ENCODE assay signal across 14 mouse cellular contexts in genomic region chr15:8896856-8897255, GRCm38 (mm10).
"Had no signal": no experiment of that assay in that cellular context is flagged by ENCODE, and none has a peak within 500 bp of the region (broad histone marks: within the 10 kb centered on the region; RNA-seq: fewer than 3 reads in every experiment).

No protein-coding gene starts in this region.

- H3K4me3 ChIP-seq: limb, embryonic 10.5 days; liver, embryonic 13.5 days; megakaryocyte, embryonic 14.5 days; neural tube, embryonic 13.5 days had no signal

- H3K9me3 ChIP-seq: limb, embryonic 10.5 days; liver, embryonic 13.5 days; neural tube, embryonic 13.5 days had no signal

- H3K4me1 ChIP-seq: limb, embryonic 10.5 days; neural tube, embryonic 13.5 days had no signal

- H3K4me2 ChIP-seq: midbrain, embryonic 11.5 days; neural tube, embryonic 13.5 days had no signal

- H3K27me3 ChIP-seq: liver, embryonic 13.5 days; megakaryocyte, embryonic 14.5 days; neural tube, embryonic 13.5 days had no signal

- H3K36me3 ChIP-seq: limb, embryonic 10.5 days; liver, embryonic 13.5 days; neural tube, embryonic 13.5 days had no signal

- H3K27ac ChIP-seq: kidney, postnatal 0 days; limb, embryonic 10.5 days; macrophage; neural tube, embryonic 13.5 days had no signal

- H3K9ac ChIP-seq: liver, embryonic 13.5 days; neural tube, embryonic 13.5 days had no signal

- DNase-seq: kidney, adult 9 months; kidney, postnatal 36 days; lung, adult 2 months; lung, postnatal 10 days; retina, postnatal 1 day; thymus, postnatal 36 days had no signal

- ATAC-seq: midbrain, embryonic 16.5 days had no signal
